Mouse (Mus musculus) layer of hippocampus, postnatal 36 days (tissue): ENCODE data around the gene Mthfd1. TPM values are rescaled to one million over a fixed set of nuclear protein-coding genes. Genes with fewer than 3 reads are reported as not detected.
A peak's percentile ranks its signal among the peaks of the same experiment; 100 is the strongest.

ENCODE experiments used
- DNase-seq, 2 experiments: peaks; one replicate each; pipeline ENCODE4 v3.0.0; 2022
- total RNA-seq, 2 experiments: library from RNA; stranded (reverse); gene quantifications; 2 replicates each; pipeline ENCODE4 v1.2.3; 2021

The Mthfd1 gene
- total RNA-seq, 2 experiments from 2014 or later: 46.1 to 47.3 TPM

- no peak for DNase-seq
These were observed 49.1 kb downstream of the Mthfd1 start for GRCm38 (mm10) chr12:76304199-76304598.

- no peak for DNase-seq
These were observed 50.0 kb downstream of the Mthfd1 start for GRCm38 (mm10) chr12:76305107-76305506.

- no peak for DNase-seq
These were observed 51.9 kb downstream of the Mthfd1 start for GRCm38 (mm10) chr12:76306852-76307561.

- DNase-seq: no peak
These were observed 52.9 kb downstream of the Mthfd1 start for GRCm38 (mm10) chr12:76307964-76308363.

- no peak for DNase-seq
These were observed 53.3 kb downstream of the Mthfd1 start for GRCm38 (mm10) chr12:76308436-76308835.

- no peak for DNase-seq
These were observed 54.9 kb downstream of the Mthfd1 start for GRCm38 (mm10) chr12:76310007-76310406.

- no peak for DNase-seq
These were observed 55.5 kb downstream of the Mthfd1 start for GRCm38 (mm10) chr12:76310633-76311032.

- DNase-seq: no peak
These were observed 56.1 kb downstream of the Mthfd1 start for GRCm38 (mm10) chr12:76311227-76311626.

- no peak for DNase-seq
These were observed 56.9 kb downstream of the Mthfd1 start for GRCm38 (mm10) chr12:76311951-76312350.

- no peak for DNase-seq
These were observed 63.4 kb downstream of the Mthfd1 start for GRCm38 (mm10) chr12:76318282-76319212.

DNA sequence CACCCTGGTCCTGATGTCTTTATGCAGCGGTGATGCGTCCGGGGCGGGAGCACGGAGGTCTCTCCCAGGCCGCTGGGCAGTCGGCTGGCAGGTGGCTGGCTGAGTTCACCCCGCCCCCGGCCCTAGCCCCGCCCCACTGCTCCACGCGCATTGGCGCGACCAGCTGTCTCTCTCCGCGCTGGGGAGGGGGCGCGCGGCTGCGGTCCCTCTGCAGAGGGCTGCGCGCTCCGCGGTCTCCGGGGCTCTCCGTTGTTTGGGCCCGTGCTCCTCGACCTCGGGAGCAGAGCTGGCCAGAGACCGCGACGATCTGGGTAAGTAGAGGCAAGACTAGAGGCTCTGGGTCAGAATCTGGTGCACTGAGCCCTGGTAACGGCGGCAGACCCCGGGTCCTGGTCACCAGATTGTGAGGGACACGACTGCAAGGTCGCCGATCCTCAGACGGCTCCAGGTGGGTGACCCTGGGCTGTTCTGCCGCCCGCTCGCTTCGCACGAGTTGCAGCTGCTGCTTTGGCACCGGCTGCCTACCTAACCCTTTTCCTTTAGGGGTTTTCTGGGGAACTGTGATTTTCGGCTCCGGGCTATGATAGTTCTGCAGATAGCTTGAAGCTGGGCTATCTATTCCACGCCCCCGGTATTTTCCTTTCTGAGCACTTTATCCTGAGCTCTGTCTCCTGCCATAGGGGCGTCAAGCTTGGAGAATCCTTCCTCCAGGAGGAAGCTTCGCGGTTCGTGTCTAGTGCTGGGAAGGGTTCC is 69.8 kb downstream of the Mthfd1 start, which contains the start of gene Akap5:
TSS of gene Akap5 (plus strand) at position 213 of the 753 bp plus-strand sequence.
- peak; percentile 63 to 72 for DNase-seq

GRCm38 (mm10) chr12:76326437-76327220 is 71.5 kb downstream of the Mthfd1 start:
- DNase-seq: peak; percentile 24 to 29

DNA sequence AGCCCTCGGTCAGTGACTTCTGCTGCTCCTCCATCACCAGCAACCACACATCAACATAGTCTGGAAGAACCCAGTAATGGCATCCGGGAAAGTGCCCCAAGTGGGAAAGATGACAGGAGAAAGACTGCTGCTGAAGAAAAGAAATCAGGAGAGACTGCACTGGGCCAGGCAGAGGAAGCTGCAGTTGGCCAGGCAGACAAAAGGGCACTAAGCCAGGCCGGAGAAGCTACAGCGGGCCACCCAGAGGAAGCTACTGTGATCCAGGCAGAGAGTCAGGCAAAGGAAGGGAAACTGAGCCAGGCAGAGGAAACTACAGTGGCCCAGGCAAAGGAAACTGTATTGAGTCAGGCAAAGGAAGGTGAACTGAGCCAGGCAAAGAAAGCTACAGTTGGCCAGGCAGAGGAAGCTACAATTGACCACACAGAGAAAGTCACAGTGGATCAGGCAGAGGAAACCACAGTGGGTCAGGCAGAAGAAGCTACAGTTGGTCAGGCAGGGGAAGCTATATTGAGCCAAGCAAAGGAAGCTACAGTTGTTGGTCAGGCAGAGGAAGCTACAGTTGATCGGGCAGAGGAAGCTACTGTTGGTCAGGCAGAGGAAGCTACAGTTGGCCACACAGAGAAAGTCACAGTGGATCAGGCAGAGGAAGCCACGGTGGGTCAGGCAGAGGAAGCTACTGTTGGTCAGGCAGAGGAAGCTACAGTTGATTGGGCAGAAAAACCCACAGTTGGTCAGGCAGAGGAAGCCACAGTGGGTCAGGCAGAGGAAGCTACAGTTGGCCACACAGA is 73.7 kb downstream of the Mthfd1 start:
- no peak for DNase-seq

DNA sequence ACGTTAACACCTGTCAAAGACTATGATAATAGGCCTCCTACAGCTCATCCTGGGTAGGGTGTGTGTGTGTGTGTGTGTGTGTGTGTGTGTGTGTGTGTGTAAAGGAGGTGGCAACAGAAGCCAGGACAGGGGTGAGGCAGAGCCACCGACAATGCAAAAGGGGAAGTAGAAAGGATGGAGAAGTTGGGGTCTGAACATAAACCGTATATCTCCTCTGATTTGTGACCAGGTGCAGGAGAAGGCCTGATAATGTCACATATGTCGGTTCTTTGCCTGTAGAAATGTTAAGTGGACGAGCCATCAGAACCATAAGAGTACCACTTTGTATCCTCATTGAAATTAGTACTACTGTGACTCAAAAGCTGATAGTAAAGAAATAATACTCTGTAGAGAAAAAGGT is 78.6 kb downstream of the Mthfd1 start:
- DNase-seq: no peak

GRCm38 (mm10) chr12:76335641-76336040 is 80.5 kb downstream of the Mthfd1 start:
- DNase-seq: no peak

DNA sequence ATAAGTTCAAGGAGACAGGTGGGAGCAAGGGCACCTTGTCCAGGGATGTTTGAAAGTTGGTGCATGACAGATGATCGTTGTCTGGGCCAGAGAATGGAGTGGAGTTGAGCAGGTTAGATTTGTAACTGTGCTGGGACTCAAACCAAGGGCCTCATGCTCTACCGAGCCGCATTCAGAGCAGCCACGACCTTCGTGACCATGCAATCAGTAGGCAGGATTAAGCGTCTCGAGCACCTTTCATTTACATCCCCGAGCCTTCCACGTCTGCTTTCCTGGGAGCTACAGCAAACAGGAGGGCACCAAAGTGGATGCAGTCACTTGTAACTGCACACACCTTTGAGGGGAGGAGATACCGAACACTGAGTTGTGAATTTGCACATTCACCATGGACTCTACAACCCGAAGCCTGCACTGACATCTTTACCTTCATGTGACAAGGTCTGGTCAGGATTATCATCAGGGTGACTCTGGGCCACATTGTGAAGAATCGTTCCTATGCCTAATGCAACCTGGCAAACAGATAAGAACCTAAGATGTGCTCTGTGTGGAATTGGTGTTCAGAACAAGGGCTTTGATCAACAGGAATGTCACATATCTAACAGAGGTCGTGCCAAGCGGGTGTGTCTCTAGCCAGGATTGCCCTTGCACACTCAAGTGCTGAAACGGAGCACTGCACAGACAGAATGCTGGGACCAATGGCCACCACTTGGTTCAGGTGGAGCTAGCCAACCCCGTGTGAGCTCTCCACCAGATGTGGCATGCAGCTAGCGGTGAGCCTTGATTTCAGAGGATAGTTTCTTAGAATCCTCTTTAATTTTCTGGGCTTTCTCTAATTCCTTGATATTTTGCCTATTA is 81.2 kb downstream of the Mthfd1 start:
- DNase-seq: no peak

- DNase-seq: peak in 1 of 2 experiments; percentile 58
These were observed 86.0 kb downstream of the Mthfd1 start for GRCm38 (mm10) chr12:76341080-76341479.

DNA sequence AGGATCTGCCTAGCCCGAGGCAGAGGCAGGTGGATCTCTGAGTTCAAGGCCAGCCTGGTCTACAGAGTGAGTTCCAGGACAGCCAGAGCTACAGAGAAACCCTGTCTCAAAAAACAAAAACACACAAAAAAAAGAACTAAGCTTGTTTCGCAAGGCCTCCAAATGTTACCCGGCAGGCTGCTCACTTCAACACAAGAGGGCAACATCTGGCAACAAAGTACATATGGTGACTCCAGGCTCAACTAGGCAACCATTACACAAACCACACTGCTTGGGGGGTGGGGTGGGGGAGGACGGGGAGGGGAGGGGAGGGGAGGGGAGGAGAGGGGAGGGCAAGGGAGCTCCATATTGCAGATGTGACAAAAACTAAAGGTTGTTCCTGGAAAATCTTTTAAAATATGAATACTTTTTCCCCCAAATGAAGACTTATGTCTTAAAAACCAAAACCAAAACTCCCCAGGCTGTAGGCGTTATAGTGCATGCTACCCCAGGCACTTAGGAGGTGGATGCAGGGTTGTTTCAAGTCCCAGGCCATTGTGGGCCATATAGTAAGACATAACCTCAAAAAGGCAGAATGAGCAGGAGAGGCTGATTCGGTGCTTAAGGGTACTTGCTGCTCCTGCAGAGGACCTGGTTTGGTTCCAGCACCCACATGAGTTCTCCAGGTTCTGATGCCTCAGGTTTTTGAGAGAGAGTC is 90.8 kb downstream of the Mthfd1 start:
- DNase-seq: no peak

DNA sequence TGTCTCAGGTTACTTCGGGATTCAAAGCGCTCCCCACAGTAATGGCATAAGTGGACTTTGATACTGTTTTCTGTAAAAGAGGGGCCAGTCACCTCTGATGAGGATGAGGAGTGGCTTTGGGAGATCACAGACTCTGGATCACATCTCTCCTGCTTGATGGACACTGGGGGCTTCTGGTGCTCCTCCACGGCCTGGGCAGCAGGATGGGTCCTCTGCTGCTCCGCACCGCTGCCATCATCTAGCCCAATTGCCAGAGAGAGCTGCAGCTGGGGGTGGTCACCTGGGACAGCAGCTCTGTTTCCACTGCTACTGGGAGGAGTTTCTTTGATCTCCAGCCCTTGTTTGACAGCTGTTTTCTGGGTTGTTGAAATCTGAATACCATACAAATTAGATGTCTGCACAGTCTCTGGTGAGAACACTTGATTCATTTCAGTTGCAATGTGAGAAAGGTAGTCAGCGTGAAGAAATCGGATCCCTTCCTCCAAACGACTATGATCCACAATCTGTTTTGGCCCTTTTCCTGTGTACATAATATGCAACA is 94.7 kb downstream of the Mthfd1 start:
- no peak for DNase-seq
